Mouse (Mus musculus) adrenal gland (tissue): ENCODE results near the gene Inhbb.

ENCODE experiments used
- intact Hi-C: fragments of 180-260 bp; cut with DNase I; formaldehyde crosslinking; loops from one replicate; pipeline ENCODE4 v1.15.1; 2025
- long read RNA-seq, 2 experiments: library from polyadenylated mRNA; unstranded; transcript quantifications; one replicate each; pipeline ENCODE4 v2.0.0; 2020; ENCODE audit warnings: borderline replicate concordance in 1 of 2; ENCODE audit not compliant: insufficient replicate concordance in 1 of 2

Inhbb gene
- long read RNA-seq, experiment 1: 0 reads
- long read RNA-seq, experiment 2, partial matches to known transcripts: 0 of 1 reads
- long read RNA-seq, experiment 2, other reads (novel, unspliced or antisense): 1 of 1 reads

GRCm38 (mm10) chr1:119421576-119422421 is at the start of gene Inhbb:
TSS of gene Inhbb (minus strand) at chr1:119422248.
- intact Hi-C loops: loop anchor here (2.0 to 5.0 kb wide), 2 partner anchors 259 to 329 kb away; no protein-coding TSS in a partner anchor

- intact Hi-C loops: loop anchor here (5.0 kb wide), 1 partner anchor 84 kb away; no protein-coding TSS in a partner anchor
Measured at GRCm38 (mm10) chr1:119463386-119463785, 41.3 kb upstream of the Inhbb start.

- intact Hi-C loops: loop anchor here (5.0 kb wide), 1 partner anchor 87 kb away; no protein-coding TSS in a partner anchor
Measured at GRCm38 (mm10) chr1:119460062-119460461, 38.0 kb upstream of the Inhbb start.

GRCm38 (mm10) chr1:119457993-119458605 is 36.1 kb upstream of the Inhbb start:
- intact Hi-C loops: loop anchor here (5.0 kb wide), 1 partner anchor 219 kb away; no protein-coding TSS in a partner anchor

- intact Hi-C loops: loop anchor here (5.0 kb wide), 1 partner anchor 220 kb away; no protein-coding TSS in a partner anchor
Measured at GRCm38 (mm10) chr1:119457528-119457855, 35.4 kb upstream of the Inhbb start.

GRCm38 (mm10) chr1:119456671-119457527 is 34.9 kb upstream of the Inhbb start:
- intact Hi-C loops: loop anchor here (5.0 kb wide), 1 partner anchor 220 kb away; no protein-coding TSS in a partner anchor

GRCm38 (mm10) chr1:119453731-119454130 is 31.7 kb upstream of the Inhbb start:
- intact Hi-C loops: no loop called here

- intact Hi-C loops: no loop called here
Measured at GRCm38 (mm10) chr1:119451417-119451816, 29.4 kb upstream of the Inhbb start.

GRCm38 (mm10) chr1:119450651-119451345 is 28.8 kb upstream of the Inhbb start:
- intact Hi-C loops: no loop called here

- intact Hi-C loops: no loop called here
Measured at GRCm38 (mm10) chr1:119446753-119447283, 24.8 kb upstream of the Inhbb start.

- intact Hi-C loops: no loop called here
Measured at GRCm38 (mm10) chr1:119443591-119444350, 21.7 kb upstream of the Inhbb start.

- intact Hi-C loops: no loop called here
Measured at GRCm38 (mm10) chr1:119442901-119443300, 20.9 kb upstream of the Inhbb start.

GRCm38 (mm10) chr1:119438105-119438637 is 16.1 kb upstream of the Inhbb start:
- intact Hi-C loops: no loop called here

- intact Hi-C loops: no loop called here
Measured at GRCm38 (mm10) chr1:119437401-119437800, 15.4 kb upstream of the Inhbb start.

- intact Hi-C loops: loop anchor here (2.0 to 5.0 kb wide), 2 partner anchors 262 to 338 kb away; no protein-coding TSS in a partner anchor
Measured at GRCm38 (mm10) chr1:119424141-119424860, 2.3 kb upstream of the Inhbb start.

- intact Hi-C loops: loop anchor here (2.0 to 5.0 kb wide), 2 partner anchors 261 to 331 kb away; no protein-coding TSS in a partner anchor
Measured at GRCm38 (mm10) chr1:119423510-119423909, 1.5 kb upstream of the Inhbb start.

- intact Hi-C loops: loop anchor here (2.0 to 5.0 kb wide), 2 partner anchors 260 to 330 kb away; no protein-coding TSS in a partner anchor
Measured at GRCm38 (mm10) chr1:119422460-119423015, 490 bp upstream of the Inhbb start.
